Mouse (Mus musculus): ENCODE data around the gene Pxdn.

Pxdn gene

GRCm38 (mm10) chr12:30024264-30024825 is 86.9 kb downstream of the Pxdn start:
- DNase-seq (ENCODE audit: low read depth, low spot score): no peak

GRCm38 (mm10) chr12:30027721-30028340 is 90.4 kb downstream of the Pxdn start:
- DNase-seq (ENCODE audit: low read depth, low spot score): no peak

- no peak for DNase-seq (ENCODE audit: low read depth, low spot score)
These were observed 91.7 kb downstream of the Pxdn start for GRCm38 (mm10) chr12:30029111-30029510.

- no peak for DNase-seq (ENCODE audit: low read depth, low spot score)
These were observed 93.2 kb downstream of the Pxdn start for GRCm38 (mm10) chr12:30030571-30030970.

GRCm38 (mm10) chr12:30034681-30035080 is 97.3 kb downstream of the Pxdn start:
- DNase-seq (ENCODE audit: low read depth, low spot score): no peak

- DNase-seq (ENCODE audit: low read depth, low spot score): no peak
These were observed 98.0 kb downstream of the Pxdn start for GRCm38 (mm10) chr12:30035406-30035805.

GRCm38 (mm10) chr12:30035841-30036568 is 98.6 kb downstream of the Pxdn start:
- no peak for DNase-seq (ENCODE audit: low read depth, low spot score)

GRCm38 (mm10) chr12:30036569-30037055 is 99.2 kb downstream of the Pxdn start:
- no peak for DNase-seq (ENCODE audit: low read depth, low spot score)

- peak; percentile 61 for DNase-seq (ENCODE audit: low read depth, low spot score)
These were observed 102.2 kb downstream of the Pxdn start for GRCm38 (mm10) chr12:30039565-30039964.

- DNase-seq (ENCODE audit: low read depth, low spot score): peak; percentile 61
These were observed 102.7 kb downstream of the Pxdn start for GRCm38 (mm10) chr12:30040150-30040549.

- DNase-seq (ENCODE audit: low read depth, low spot score): no peak
These were observed 111.4 kb downstream of the Pxdn start for GRCm38 (mm10) chr12:30048848-30049247.

GRCm38 (mm10) chr12:30049818-30050217 is 112.4 kb downstream of the Pxdn start:
- no peak for DNase-seq (ENCODE audit: low read depth, low spot score)

GRCm38 (mm10) chr12:30050235-30050634 is 112.8 kb downstream of the Pxdn start:
- DNase-seq (ENCODE audit: low read depth, low spot score): peak; percentile 69

GRCm38 (mm10) chr12:30054761-30055540 is 117.5 kb downstream of the Pxdn start:
- DNase-seq (ENCODE audit: low read depth, low spot score): peak; percentile 17

- no peak for DNase-seq (ENCODE audit: low read depth, low spot score)
These were observed 120.6 kb downstream of the Pxdn start for GRCm38 (mm10) chr12:30058044-30058443.

GRCm38 (mm10) chr12:30061503-30062117 is 124.2 kb downstream of the Pxdn start:
- DNase-seq (ENCODE audit: low read depth, low spot score): peak; percentile 91

- DNase-seq (ENCODE audit: low read depth, low spot score): peak; percentile 92
These were observed 124.7 kb downstream of the Pxdn start for GRCm38 (mm10) chr12:30062118-30062505.

Measured in R1 (cell line).